Mouse (Mus musculus): ENCODE data around the gene Gm48551. TPM values are rescaled to one million over a fixed set of nuclear protein-coding genes. Genes with fewer than 3 reads are reported as not detected.

The Gm48551 gene
- total and polyA plus RNA-seq, 2 experiments from 2014 or later = 0.88 to 10.2 TPM

- no peak for DNase-seq (ENCODE audit: low spot score)
- WGBS = 7% methylated on average over 44 of the region's 67 CpGs
Observed at GRCm38 (mm10) chr10:81342686-81343505, 41.4 kb upstream of the Gm48551 start, which contains the start of gene Gipc3. TSS of gene Gipc3 (minus strand) at chr10:81343266.

GRCm38 (mm10) chr10:81344421-81345161, 39.7 kb upstream of the Gm48551 start:
- Histone ChIP-seq H3K9me3 (ENCODE audit: low read length) (no peaks in the 10 kb centered on the region), H3K4me2 (ENCODE audit: low read depth, low read length, poor library complexity, severe bottlenecking) (no peak overlapping the region), H3K27ac (ENCODE audit: low read depth, low read length) (no peak overlapping the region), H3K4me1 (ENCODE audit: insufficient read depth, low read length) (no peaks in the 10 kb centered on the region), H3K36me3 (ENCODE audit: insufficient read depth, low read length) (no peaks in the 10 kb centered on the region), H3K27me3 (ENCODE audit: insufficient read depth, low read length) (peaks cover 32% of the 10 kb centered on the region), H3K4me3 (ENCODE audit: low read depth, low read length) (no peak overlapping the region), H3K9ac (replicated peaks; ENCODE audit: low read length, poor library complexity, severe bottlenecking) (no peak overlapping the region)
- WGBS = 51% methylated on average over 8 of the region's 8 CpGs
- TF ChIP-seq CTCF (IDR thresholded peaks at IDR 0.05) = peak; percentile 55
- no peak for ATAC-seq (ENCODE audit: low FRiP score)
- DNase-seq (ENCODE audit: low spot score) = no peak

More at GRCm38 (mm10) chr10:81342686-81343505, 41.4 kb upstream of the Gm48551 start, which contains the start of gene Gipc3:
- Histone ChIP-seq H3K9me3 (ENCODE audit: low read length) (no peaks in the 10 kb centered on the region), H3K4me2 (ENCODE audit: low read depth, low read length, poor library complexity, severe bottlenecking) (peak within 1 kb of the TSS; percentile 77), H3K27me3 (ENCODE audit: insufficient read depth, low read length) (peaks cover 32% of the 10 kb centered on the region), H3K36me3 (ENCODE audit: insufficient read depth, low read length) (no peaks in the 10 kb centered on the region), H3K9ac (replicated peaks; ENCODE audit: low read length, poor library complexity, severe bottlenecking) (peak within 1 kb of the TSS; percentile 50; the same call in 1 of the 2 replicates), H3K4me1 (ENCODE audit: insufficient read depth, low read length) (no peaks in the 10 kb centered on the region), H3K4me3 (ENCODE audit: low read depth, low read length) (peak within 1 kb of the TSS; percentile 43), H3K27ac (ENCODE audit: low read depth, low read length) (no peak within 1 kb of the TSS)
- ATAC-seq (ENCODE audit: low FRiP score) = no peak
- no peak for TF ChIP-seq CTCF (IDR thresholded peaks at IDR 0.05)

- DNase-seq (ENCODE audit: low spot score) = no peak
- no peak for ATAC-seq (ENCODE audit: low FRiP score)
- Histone ChIP-seq H3K36me3 (ENCODE audit: insufficient read depth, low read length) (no peaks in the 10 kb centered on the region), H3K4me2 (ENCODE audit: low read depth, low read length, poor library complexity, severe bottlenecking) (no peak overlapping the region), H3K4me3 (ENCODE audit: low read depth, low read length) (no peak overlapping the region), H3K9me3 (ENCODE audit: low read length) (no peaks in the 10 kb centered on the region), H3K27me3 (ENCODE audit: insufficient read depth, low read length) (peaks cover 32% of the 10 kb centered on the region), H3K9ac (replicated peaks; ENCODE audit: low read length, poor library complexity, severe bottlenecking) (no peak overlapping the region), H3K4me1 (ENCODE audit: insufficient read depth, low read length) (peaks cover 4% of the 10 kb centered on the region; the same call in 1 of the 2 replicates), H3K27ac (ENCODE audit: low read depth, low read length) (no peak overlapping the region)
- 88% methylated on average over 4 of the region's 4 CpGs for WGBS
- no peak for TF ChIP-seq CTCF (IDR thresholded peaks at IDR 0.05)
Observed at GRCm38 (mm10) chr10:81345162-81345534, 39.1 kb upstream of the Gm48551 start.

- 0 out of 2 replicates have a peak, but pooled peaks have one; percentile 22 for ATAC-seq (ENCODE audit: low FRiP score)
Observed at GRCm38 (mm10) chr10:81346453-81347067, 37.7 kb upstream of the Gm48551 start.

GRCm38 (mm10) chr10:81349146-81349545, 35.1 kb upstream of the Gm48551 start:
- no peak overlapping the region for H3K9ac ChIP-seq (replicated peaks; ENCODE audit: low read length, poor library complexity, severe bottlenecking)
- H3K27ac ChIP-seq (ENCODE audit: low read depth, low read length) = no peak overlapping the region
- TF ChIP-seq CTCF (IDR thresholded peaks at IDR 0.05) = no peak
- no peaks in the 10 kb centered on the region for H3K9me3 ChIP-seq (ENCODE audit: low read length)
- H3K4me3 ChIP-seq (ENCODE audit: low read depth, low read length) = peak overlapping the region; percentile 52; the same call in 1 of the 2 replicates
- ATAC-seq (ENCODE audit: low FRiP score) = no peak
- peak overlapping the region; percentile 88 for H3K4me2 ChIP-seq (ENCODE audit: low read depth, low read length, poor library complexity, severe bottlenecking)
- peaks cover 4% of the 10 kb centered on the region; the same call in 1 of the 2 replicates for H3K4me1 ChIP-seq (ENCODE audit: insufficient read depth, low read length)
- peaks cover 9% of the 10 kb centered on the region; the same call in 1 of the 2 replicates for H3K27me3 ChIP-seq (ENCODE audit: insufficient read depth, low read length)
- no peaks in the 10 kb centered on the region for H3K36me3 ChIP-seq (ENCODE audit: insufficient read depth, low read length)
- DNase-seq (ENCODE audit: low spot score) = no peak
- WGBS = 3% methylated on average over 11 of the region's 12 CpGs

More at GRCm38 (mm10) chr10:81346453-81347067, 37.7 kb upstream of the Gm48551 start:
- Histone ChIP-seq H3K27me3 (ENCODE audit: insufficient read depth, low read length) (peaks cover 28% of the 10 kb centered on the region), H3K4me2 (ENCODE audit: low read depth, low read length, poor library complexity, severe bottlenecking) (peak overlapping the region; percentile 60), H3K4me3 (ENCODE audit: low read depth, low read length) (peak overlapping the region; percentile 33), H3K9me3 (ENCODE audit: low read length) (no peaks in the 10 kb centered on the region), H3K4me1 (ENCODE audit: insufficient read depth, low read length) (peaks cover 4% of the 10 kb centered on the region; the same call in 1 of the 2 replicates), H3K27ac (ENCODE audit: low read depth, low read length) (no peak overlapping the region), H3K36me3 (ENCODE audit: insufficient read depth, low read length) (no peaks in the 10 kb centered on the region), H3K9ac (replicated peaks; ENCODE audit: low read length, poor library complexity, severe bottlenecking) (0 out of 2 replicates have a peak overlapping the region, but pooled peaks have one; percentile 42)
- TF ChIP-seq CTCF (IDR thresholded peaks at IDR 0.05) = peak; percentile 63
- DNase-seq (ENCODE audit: low spot score) = peak; percentile 85
- WGBS = 12% methylated on average over 52 of the region's 55 CpGs

All from midbrain, postnatal 0 days (tissue).